Mouse (Mus musculus) liver, embryonic 14.5 days (tissue): Measurements from ENCODE around the gene Wwc1.

Experiments used
- CTCF ChIP-seq: IDR thresholded peaks from 2 replicates; pipeline ENCODE4 v1.5.1; 2016; ENCODE audit warnings: antibody characterized with exemption, low read depth, control low read depth
- EP300 ChIP-seq: IDR thresholded peaks from 2 replicates; pipeline ENCODE4 v1.6.1; 2016; ENCODE audit warnings: antibody characterized with exemption, low read depth

DNA sequence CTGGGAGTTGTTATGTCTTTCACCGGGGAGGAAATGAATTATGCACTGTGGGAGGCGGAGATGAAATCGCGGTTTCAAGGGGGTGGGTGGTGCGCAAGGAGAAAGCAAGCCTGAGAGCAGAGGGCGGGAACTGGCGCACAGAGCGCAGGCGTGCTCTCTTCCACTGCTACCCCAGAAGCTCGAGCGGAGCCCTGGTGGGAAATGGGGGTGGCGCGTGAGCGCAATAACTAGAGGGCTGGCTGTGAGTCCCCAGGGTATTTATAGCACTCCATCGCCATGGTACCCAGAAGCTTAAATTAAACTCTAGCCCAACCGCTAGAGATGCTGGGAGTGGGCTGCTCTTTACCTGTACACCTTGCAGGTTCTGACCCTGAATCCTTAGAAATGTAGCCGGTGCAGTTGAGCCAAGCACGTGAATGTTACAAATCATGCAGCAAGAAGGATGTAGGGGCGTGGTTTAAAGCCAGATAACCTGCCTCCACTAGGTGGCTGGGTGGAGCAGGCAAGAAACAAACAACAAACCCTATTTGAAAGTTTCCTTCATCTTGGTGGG, 5.6 kb upstream of the Wwc1 start:
- peak; percentile 43 for TF ChIP-seq CTCF
- TF ChIP-seq EP300: no peak
